ENCODE assay signal across 10 mouse cellular contexts in the genomic region with DNA sequence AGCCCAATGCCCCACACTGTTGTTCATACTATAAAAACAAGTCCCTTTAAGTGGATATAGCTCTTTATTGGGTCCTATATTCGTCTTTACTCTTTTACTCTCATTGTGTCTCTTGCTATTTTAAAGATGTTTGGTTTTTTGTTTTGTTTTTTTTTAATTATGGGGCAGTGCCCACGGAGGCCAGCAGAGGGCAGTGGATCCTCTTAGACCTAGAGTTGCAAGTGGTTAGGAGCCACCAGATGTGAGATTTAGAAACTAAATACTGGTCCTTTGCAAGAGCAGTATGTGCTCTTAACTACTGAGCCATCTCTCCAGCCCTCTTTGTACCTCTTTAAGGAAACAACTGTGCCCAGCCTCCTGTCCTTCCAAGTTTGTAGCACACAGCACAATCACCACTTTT. TPM values are rescaled to one million over a fixed set of nuclear protein-coding genes. Genes with fewer than 3 reads are reported as not detected.
DNase-seq lines count a peak whose midpoint lies in the region; ATAC-seq and TF ChIP-seq lines count a peak whose summit lies in the region.
"Had no signal": no experiment of that assay in that cellular context is flagged by ENCODE, and none has a peak within 500 bp of the region (broad histone marks: within the 10 kb centered on the region; RNA-seq: fewer than 3 reads in every experiment).

No protein-coding gene starts in this region.

- H3K9ac ChIP-seq in forebrain, postnatal 0 days, result no peak overlapping the region
- no peak overlapping the region for H3K9ac ChIP-seq in forebrain, embryonic 15.5 days (replicated peaks)
- H3K9ac ChIP-seq in lung, embryonic 14.5 days, result no peak overlapping the region
- H3K9ac ChIP-seq in forebrain, embryonic 13.5 days, result no peak overlapping the region
- H3K9ac ChIP-seq: heart, embryonic 15.5 days; neural tube, embryonic 12.5 days had no signal

- no peak for DNase-seq in forebrain, postnatal 0 days
- DNase-seq in lung, embryonic 14.5 days, result peak; percentile 67
- DNase-seq in lung, postnatal 25 days (ENCODE audit: low spot score), result no peak
- DNase-seq in naive thymus-derived CD4-positive, alpha-beta T cell, adult 2 months (ENCODE audit: low read depth), result peak; percentile 80
- DNase-seq in left cerebral cortex, adult 18-20 months (ENCODE audit: low spot score in 2 of 2), result no peak

- no peak for ATAC-seq in forebrain, postnatal 0 days
- no peak for ATAC-seq in forebrain, embryonic 15.5 days (replicated peaks)
- no peak for ATAC-seq in lung, embryonic 14.5 days (ENCODE audit: insufficient read depth)
- ATAC-seq in common myeloid progenitor, adult 5-6 weeks (replicated peaks; ENCODE audit: low read depth, poor library complexity, severe bottlenecking), result peak; percentile 74
- no peak for ATAC-seq in forebrain, embryonic 13.5 days

- no peak overlapping the region for H3K4me2 ChIP-seq in forebrain, postnatal 0 days (ENCODE audit: low read depth)
- H3K4me2 ChIP-seq in forebrain, embryonic 15.5 days (replicated peaks), result no peak overlapping the region
- no peak overlapping the region for H3K4me2 ChIP-seq in lung, embryonic 14.5 days
- no peak overlapping the region for H3K4me2 ChIP-seq in forebrain, embryonic 13.5 days
- H3K4me2 ChIP-seq: heart, embryonic 15.5 days; neural tube, embryonic 12.5 days had no signal

- no peaks in the 10 kb centered on the region for H3K27me3 ChIP-seq in forebrain, postnatal 0 days (ENCODE audit: insufficient read depth, low read length)
- no peaks in the 10 kb centered on the region for H3K27me3 ChIP-seq in forebrain, embryonic 15.5 days
- no peaks in the 10 kb centered on the region for H3K27me3 ChIP-seq in lung, embryonic 14.5 days (ENCODE audit: insufficient read depth, low read length)
- H3K27me3 ChIP-seq in forebrain, embryonic 13.5 days, result no peaks in the 10 kb centered on the region
- H3K27me3 ChIP-seq: heart, embryonic 15.5 days; neural tube, embryonic 12.5 days had no signal

- no peak overlapping the region for H3K27ac ChIP-seq in forebrain, postnatal 0 days (ENCODE audit: low read depth, low read length)
- H3K27ac ChIP-seq in forebrain, embryonic 15.5 days (replicated peaks), result no peak overlapping the region
- H3K27ac ChIP-seq in lung, embryonic 14.5 days (ENCODE audit: low read depth), result no peak overlapping the region
- H3K27ac ChIP-seq in forebrain, embryonic 13.5 days, result no peak overlapping the region
- H3K27ac ChIP-seq: heart, embryonic 15.5 days; neural tube, embryonic 12.5 days had no signal

- no peaks in the 10 kb centered on the region for H3K9me3 ChIP-seq in forebrain, postnatal 0 days (ENCODE audit: low read length)
- H3K9me3 ChIP-seq in forebrain, embryonic 15.5 days, result no peaks in the 10 kb centered on the region
- no peaks in the 10 kb centered on the region for H3K9me3 ChIP-seq in lung, embryonic 14.5 days (ENCODE audit: low read depth, low read length)
- H3K9me3 ChIP-seq in forebrain, embryonic 13.5 days (replicated peaks), result no peaks in the 10 kb centered on the region
- H3K9me3 ChIP-seq: heart, embryonic 15.5 days; neural tube, embryonic 12.5 days had no signal

- H3K36me3 ChIP-seq in forebrain, postnatal 0 days (ENCODE audit: insufficient read depth), result no peaks in the 10 kb centered on the region
- no peaks in the 10 kb centered on the region for H3K36me3 ChIP-seq in forebrain, embryonic 15.5 days
- H3K36me3 ChIP-seq in lung, embryonic 14.5 days (ENCODE audit: insufficient read depth), result no peaks in the 10 kb centered on the region
- no peaks in the 10 kb centered on the region for H3K36me3 ChIP-seq in forebrain, embryonic 13.5 days (ENCODE audit: poor library complexity, severe bottlenecking)
- H3K36me3 ChIP-seq: heart, embryonic 15.5 days; neural tube, embryonic 12.5 days had no signal

- H3K4me1 ChIP-seq in forebrain, postnatal 0 days (ENCODE audit: insufficient read depth), result 0 out of 2 replicates have a peak, but pooled peaks cover 5% of the 10 kb centered on the region
- H3K4me1 ChIP-seq in forebrain, embryonic 15.5 days, result peaks cover 6% of the 10 kb centered on the region
- no peaks in the 10 kb centered on the region for H3K4me1 ChIP-seq in lung, embryonic 14.5 days (ENCODE audit: insufficient read depth)
- peaks cover 5% of the 10 kb centered on the region; the same call in 1 of the 2 replicates for H3K4me1 ChIP-seq in forebrain, embryonic 13.5 days
- H3K4me1 ChIP-seq: neural tube, embryonic 12.5 days had no signal

- H3K4me3 ChIP-seq in forebrain, postnatal 0 days (ENCODE audit: low read depth, low read length), result no peak overlapping the region
- no peak overlapping the region for H3K4me3 ChIP-seq in forebrain, embryonic 15.5 days
- H3K4me3 ChIP-seq in lung, embryonic 14.5 days (ENCODE audit: low read depth, low read length), result no peak overlapping the region
- H3K4me3 ChIP-seq in forebrain, embryonic 13.5 days, result no peak overlapping the region
- H3K4me3 ChIP-seq: heart, embryonic 15.5 days; neural tube, embryonic 12.5 days had no signal

- 6% methylated on average over 2 of the region's 2 CpGs for WGBS in forebrain, postnatal 0 days
- 5% methylated on average over 2 of the region's 2 CpGs for WGBS in forebrain, embryonic 15.5 days
- 11% methylated on average over 2 of the region's 2 CpGs for WGBS in lung, embryonic 14.5 days
- WGBS in forebrain, embryonic 13.5 days, result 7% methylated on average over 2 of the region's 2 CpGs

- peak; percentile 58 for TF ChIP-seq CTCF in forebrain, postnatal 0 days (IDR thresholded peaks at IDR 0.05; ENCODE audit: low read depth)
- peak; percentile 72 for TF ChIP-seq CTCF in lung, embryonic 14.5 days (IDR thresholded peaks at IDR 0.05; ENCODE audit: low read depth)

RNA-seq across cellular contexts. Expression of gene Rack1, which starts 28.4 kb away (rescaled TPM):
- total RNA-seq in forebrain, postnatal 0 days (2014; rRNA removed), result 1,021 and 1,323 TPM in 2 replicates
- 368 and 466 TPM in 2 replicates for polyA plus RNA-seq in forebrain, postnatal 0 days (2015; fragmentation: Nextera tagmentation; extraction: Ambion mirVana)
- 475 and 481 TPM in 2 replicates for polyA plus RNA-seq in forebrain, embryonic 15.5 days (2015; fragmentation: Nextera tagmentation; extraction: Ambion mirVana)
- 935 and 940 TPM in 2 replicates for polyA plus RNA-seq in lung, embryonic 14.5 days (2014; fragmentation: Nextera tagmentation; extraction: Ambion mirVana)
- 1,552 and 1,662 TPM in 2 replicates for total RNA-seq in common myeloid progenitor, adult 5-6 weeks (2017)
- 585 and 587 TPM in 2 replicates for polyA plus RNA-seq in forebrain, embryonic 13.5 days (2015; fragmentation: Nextera tagmentation; extraction: Ambion mirVana)
- total RNA-seq in left cerebral cortex, adult 18-20 months (2021), result 100 to 1,000 TPM; 233 to 240 TPM

RNA-seq across cellular contexts. Expression of gene Trim41, which starts 45.5 kb away (rescaled TPM):
- 42.2 and 47.1 TPM in 2 replicates for total RNA-seq in forebrain, postnatal 0 days (2014; rRNA removed)
- 4.4 TPM in 2 replicates for polyA plus RNA-seq in forebrain, postnatal 0 days (2015; fragmentation: Nextera tagmentation; extraction: Ambion mirVana)
- polyA plus RNA-seq in forebrain, embryonic 15.5 days (2015; fragmentation: Nextera tagmentation; extraction: Ambion mirVana), result 6.0 and 6.3 TPM in 2 replicates
- 4.5 and 4.6 TPM in 2 replicates for polyA plus RNA-seq in lung, embryonic 14.5 days (2014; fragmentation: Nextera tagmentation; extraction: Ambion mirVana)
- 50.2 and 70.9 TPM in 2 replicates for total RNA-seq in common myeloid progenitor, adult 5-6 weeks (2017)
- polyA plus RNA-seq in forebrain, embryonic 13.5 days (2015; fragmentation: Nextera tagmentation; extraction: Ambion mirVana), result 6.0 and 7.4 TPM in 2 replicates
- total RNA-seq in left cerebral cortex, adult 18-20 months (2021), result 10 to 100 TPM; 57.1 to 60.2 TPM

RNA-seq across cellular contexts. Expression of gene Trim7, which starts 54.2 kb away (rescaled TPM):
- 5.6 and 9.5 TPM in 2 replicates for total RNA-seq in forebrain, postnatal 0 days (2014; rRNA removed)
- polyA plus RNA-seq in forebrain, postnatal 0 days (2015; fragmentation: Nextera tagmentation; extraction: Ambion mirVana), result 1.9 and 2.5 TPM in 2 replicates
- polyA plus RNA-seq in forebrain, embryonic 15.5 days (2015; fragmentation: Nextera tagmentation; extraction: Ambion mirVana), result 1.4 and 1.7 TPM in 2 replicates
- 0.55 and 1.4 TPM in 2 replicates for polyA plus RNA-seq in lung, embryonic 14.5 days (2014; fragmentation: Nextera tagmentation; extraction: Ambion mirVana)
- 0.19 and 0.78 TPM in 2 replicates for total RNA-seq in common myeloid progenitor, adult 5-6 weeks (2017)
- 0.71 and 0.80 TPM in 2 replicates for polyA plus RNA-seq in forebrain, embryonic 13.5 days (2015; fragmentation: Nextera tagmentation; extraction: Ambion mirVana)
- total RNA-seq in left cerebral cortex, adult 18-20 months (2021), result 1 to 10 TPM; 2.3 to 3.7 TPM

RNA-seq across cellular contexts. Expression of gene Gm12184, which starts 54.8 kb away (rescaled TPM):
- 8.0 and 9.3 TPM in 2 replicates for total RNA-seq in forebrain, postnatal 0 days (2014; rRNA removed)
- 3.7 and 5.0 TPM in 2 replicates for polyA plus RNA-seq in forebrain, postnatal 0 days (2015; fragmentation: Nextera tagmentation; extraction: Ambion mirVana)
- 4.5 and 5.8 TPM in 2 replicates for polyA plus RNA-seq in forebrain, embryonic 15.5 days (2015; fragmentation: Nextera tagmentation; extraction: Ambion mirVana)
- 11.3 and 11.8 TPM in 2 replicates for polyA plus RNA-seq in lung, embryonic 14.5 days (2014; fragmentation: Nextera tagmentation; extraction: Ambion mirVana)
- total RNA-seq in common myeloid progenitor, adult 5-6 weeks (2017), result 48.6 and 64.4 TPM in 2 replicates
- polyA plus RNA-seq in forebrain, embryonic 13.5 days (2015; fragmentation: Nextera tagmentation; extraction: Ambion mirVana), result 4.2 and 5.2 TPM in 2 replicates
- 1 to 10 TPM; 1.7 to 3.0 TPM for total RNA-seq in left cerebral cortex, adult 18-20 months (2021)

Comparison
In these comparisons a context has a peak if more than half of its experiments do, and no peak if none do; other contexts are left out.
1. DNase-seq: peak in lung, embryonic 14.5 days (single experiment) and naive thymus-derived CD4-positive, alpha-beta T cell, adult 2 months (single experiment); none in forebrain, postnatal 0 days (single experiment), lung, postnatal 25 days (single experiment) and left cerebral cortex, adult 18-20 months (0 of 2).